Mouse (Mus musculus): ENCODE results near the gene Gm20388.

- TF ChIP-seq GATA1 (IDR thresholded peaks at IDR 0.05; ENCODE audit: low read length): no peak
- TF ChIP-seq TAL1 (IDR thresholded peaks at IDR 0.05; ENCODE audit: low read length): no peak
Observed at GRCm38 (mm10) chr8:123352786-123353185, 3442.1 kb downstream of the Gm20388 start.

Measured in erythroblast, embryonic 14.5 days (primary cell).